Mouse (Mus musculus): ENCODE data around the gene Nthl1. TPM values are rescaled to one million over a fixed set of nuclear protein-coding genes. Genes with fewer than 3 reads are reported as not detected.

The Nthl1 gene
- total and polyA plus RNA-seq, 2 experiments from 2014 or later: 5.7 to 10.0 TPM

- no peaks in the 10 kb centered on the region for H3K9me3 ChIP-seq (replicated peaks; ENCODE audit: control insufficient read depth, low read length)
- WGBS: 31% methylated on average over 5 of the region's 5 CpGs
- TF ChIP-seq EP300 (IDR thresholded peaks at IDR 0.05; ENCODE audit: low read depth): no peak
- no peak for TF ChIP-seq CTCF (IDR thresholded peaks at IDR 0.05; ENCODE audit: low read depth)
These were observed 39.7 kb downstream of the Nthl1 start for GRCm38 (mm10) chr17:24672141-24672540.

DNA sequence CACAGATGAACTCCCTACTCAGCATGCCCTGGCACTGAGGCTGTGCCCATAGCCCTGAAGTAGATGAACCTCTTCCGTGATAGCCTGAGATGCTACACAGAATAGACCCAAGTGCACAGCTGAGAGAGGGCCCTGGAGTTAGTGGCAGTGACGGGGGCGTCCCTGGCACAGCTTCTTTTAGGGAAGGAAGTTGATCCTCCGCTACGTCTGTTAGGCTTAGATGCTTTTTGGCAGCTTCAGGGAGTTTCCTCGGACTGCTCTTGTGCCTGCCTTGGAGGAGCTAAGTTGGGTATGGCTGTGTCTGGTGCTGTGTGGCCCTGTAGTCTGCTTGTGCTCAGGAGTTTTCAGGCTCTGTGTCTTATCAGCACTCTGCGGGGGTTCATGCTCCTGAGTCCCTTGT is 41.8 kb downstream of the Nthl1 start:
- Histone ChIP-seq H3K9me3 (replicated peaks; ENCODE audit: control insufficient read depth, low read length) (no peaks in the 10 kb centered on the region), H3K36me3 (replicated peaks; ENCODE audit: control insufficient read depth, insufficient read depth, low read length) (peaks cover 29% of the 10 kb centered on the region), H3K9ac (replicated peaks; ENCODE audit: low read depth, low read length) (no peak overlapping the region), H3K27ac (ENCODE audit: low read depth) (no peak overlapping the region), H3K27me3 (ENCODE audit: control insufficient read depth, insufficient read depth, low read length) (no peaks in the 10 kb centered on the region), H3K4me1 (ENCODE audit: control insufficient read depth, insufficient read depth) (peaks cover 29% of the 10 kb centered on the region), H3K4me2 (ENCODE audit: low read depth, low read length) (no peak overlapping the region), H3K4me3 (ENCODE audit: low read depth, low read length) (no peak overlapping the region)
- WGBS: 47% methylated on average over 7 of the region's 7 CpGs
- TF ChIP-seq EP300 (IDR thresholded peaks at IDR 0.05; ENCODE audit: low read depth) (no peak), CTCF (IDR thresholded peaks at IDR 0.05; ENCODE audit: low read depth) (no peak)
- ATAC-seq (ENCODE audit: insufficient read depth, low read depth): no peak
- DNase-seq (ENCODE audit: low spot score): no peak

More at GRCm38 (mm10) chr17:24672141-24672540, 39.7 kb downstream of the Nthl1 start:
- DNase-seq (ENCODE audit: low spot score) (peak; percentile 40), ATAC-seq (ENCODE audit: insufficient read depth, low read depth) (no peak)
- H3K27ac ChIP-seq (ENCODE audit: low read depth): peak overlapping the region; percentile 33; the same call in 1 of the 2 replicates
- peaks cover 8% of the 10 kb centered on the region for H3K36me3 ChIP-seq (replicated peaks; ENCODE audit: control insufficient read depth, insufficient read depth, low read length)
- H3K4me1 ChIP-seq (ENCODE audit: control insufficient read depth, insufficient read depth): peaks cover 32% of the 10 kb centered on the region
- peak overlapping the region; percentile 32 for H3K4me2 ChIP-seq (ENCODE audit: low read depth, low read length)
- H3K9ac ChIP-seq (replicated peaks; ENCODE audit: low read depth, low read length): no peak overlapping the region
- H3K4me3 ChIP-seq (ENCODE audit: low read depth, low read length): no peak overlapping the region
- H3K27me3 ChIP-seq (ENCODE audit: control insufficient read depth, insufficient read depth, low read length): no peaks in the 10 kb centered on the region

DNA sequence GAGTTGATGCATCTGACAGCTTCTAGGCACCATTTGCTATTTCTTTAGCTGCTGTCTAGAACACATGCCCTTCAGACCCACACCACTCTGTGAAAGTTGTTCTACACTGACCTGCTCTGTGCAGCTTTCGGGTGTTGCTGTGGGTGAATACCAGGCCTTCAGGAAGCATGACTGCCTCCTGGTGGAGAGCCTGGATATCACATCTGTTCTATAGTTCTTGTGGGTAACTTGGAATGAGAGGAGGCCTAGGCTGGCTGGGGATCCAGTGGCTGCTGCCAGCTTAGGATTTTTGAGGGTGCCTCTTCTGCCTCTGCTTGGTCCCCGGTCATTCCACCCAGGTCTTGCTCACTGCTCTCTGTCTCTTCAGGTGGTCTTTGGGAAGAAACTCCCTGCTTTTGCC is 43.7 kb downstream of the Nthl1 start:
- H3K27ac ChIP-seq (ENCODE audit: low read depth): no peak overlapping the region
- ATAC-seq (ENCODE audit: insufficient read depth, low read depth) (peak; percentile 49; the same call in 1 of the 2 replicates), DNase-seq (ENCODE audit: low spot score) (peak; percentile 43)
- peaks cover 48% of the 10 kb centered on the region for H3K36me3 ChIP-seq (replicated peaks; ENCODE audit: control insufficient read depth, insufficient read depth, low read length)
- H3K4me1 ChIP-seq (ENCODE audit: control insufficient read depth, insufficient read depth): peaks cover 17% of the 10 kb centered on the region
- peak; percentile 75 for TF ChIP-seq CTCF (IDR thresholded peaks at IDR 0.05; ENCODE audit: low read depth)
- TF ChIP-seq EP300 (IDR thresholded peaks at IDR 0.05; ENCODE audit: low read depth): no peak
- H3K27me3 ChIP-seq (ENCODE audit: control insufficient read depth, insufficient read depth, low read length): no peaks in the 10 kb centered on the region
- WGBS: 53% methylated on average over 2 of the region's 2 CpGs
- H3K4me2 ChIP-seq (ENCODE audit: low read depth, low read length): no peak overlapping the region
- H3K9me3 ChIP-seq (replicated peaks; ENCODE audit: control insufficient read depth, low read length): no peaks in the 10 kb centered on the region
- no peak overlapping the region for H3K9ac ChIP-seq (replicated peaks; ENCODE audit: low read depth, low read length)
- no peak overlapping the region for H3K4me3 ChIP-seq (ENCODE audit: low read depth, low read length)

DNA sequence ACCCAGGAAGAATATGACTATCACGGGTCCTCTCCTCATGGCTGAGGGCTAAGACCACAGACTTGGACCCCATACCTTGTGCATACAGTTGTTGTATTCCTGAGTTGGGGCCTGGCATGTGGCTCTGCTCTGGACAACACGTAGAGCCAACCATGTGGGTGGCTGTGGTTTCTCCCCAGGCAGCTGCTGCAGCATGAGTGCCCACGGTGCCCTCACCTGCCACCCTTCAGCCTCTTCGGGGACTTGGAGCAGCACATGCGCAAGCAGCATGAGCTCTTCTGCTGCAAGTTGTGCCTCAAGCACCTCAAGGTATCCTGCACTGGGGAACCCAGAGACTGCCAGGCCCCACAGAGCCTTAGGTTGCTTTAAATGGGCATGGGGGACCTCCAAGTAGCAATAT is 44.4 kb downstream of the Nthl1 start:
- H3K27ac ChIP-seq (ENCODE audit: low read depth): no peak overlapping the region
- WGBS: 91% methylated on average over 5 of the region's 5 CpGs
- H3K4me1 ChIP-seq (ENCODE audit: control insufficient read depth, insufficient read depth): peaks cover 11% of the 10 kb centered on the region; the same call in 1 of the 2 replicates
- no peak overlapping the region for H3K4me3 ChIP-seq (ENCODE audit: low read depth, low read length)
- no peaks in the 10 kb centered on the region for H3K9me3 ChIP-seq (replicated peaks; ENCODE audit: control insufficient read depth, low read length)
- no peak overlapping the region for H3K9ac ChIP-seq (replicated peaks; ENCODE audit: low read depth, low read length)
- peaks cover 53% of the 10 kb centered on the region for H3K36me3 ChIP-seq (replicated peaks; ENCODE audit: control insufficient read depth, insufficient read depth, low read length)
- H3K4me2 ChIP-seq (ENCODE audit: low read depth, low read length): no peak overlapping the region
- no peaks in the 10 kb centered on the region for H3K27me3 ChIP-seq (ENCODE audit: control insufficient read depth, insufficient read depth, low read length)
- DNase-seq (ENCODE audit: low spot score): no peak
- TF ChIP-seq CTCF (IDR thresholded peaks at IDR 0.05; ENCODE audit: low read depth): no peak
- no peak for TF ChIP-seq EP300 (IDR thresholded peaks at IDR 0.05; ENCODE audit: low read depth)
- no peak for ATAC-seq (ENCODE audit: insufficient read depth, low read depth)

DNA sequence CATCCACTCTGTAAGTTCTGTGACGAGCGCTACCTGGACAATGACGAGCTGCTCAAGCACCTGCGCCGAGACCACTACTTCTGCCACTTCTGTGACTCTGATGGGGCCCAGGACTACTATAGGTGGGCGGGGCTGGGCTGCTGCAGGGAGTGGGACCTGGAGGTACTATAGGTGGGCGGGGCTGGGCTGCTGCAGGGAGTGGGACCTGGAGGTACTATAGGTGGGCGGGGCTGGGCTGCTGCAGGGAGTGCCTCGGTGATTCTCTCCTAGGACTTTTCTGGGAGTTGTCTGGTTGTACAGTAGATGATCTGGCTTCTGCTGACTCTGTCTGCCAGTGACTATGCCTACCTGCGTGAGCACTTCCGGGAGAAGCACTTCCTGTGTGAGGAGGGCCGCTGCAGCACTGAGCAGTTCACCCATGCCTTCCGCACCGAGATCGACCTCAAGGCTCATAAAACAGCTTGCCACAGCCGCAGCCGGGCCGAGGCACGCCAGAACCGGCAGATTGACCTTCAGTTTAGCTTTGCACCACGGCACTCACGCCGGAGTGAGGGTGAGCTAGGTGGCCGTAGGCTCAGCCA is 45.1 kb downstream of the Nthl1 start:
- peaks cover 60% of the 10 kb centered on the region for H3K36me3 ChIP-seq (replicated peaks; ENCODE audit: control insufficient read depth, insufficient read depth, low read length)
- TF ChIP-seq EP300 (IDR thresholded peaks at IDR 0.05; ENCODE audit: low read depth) (no peak), CTCF (IDR thresholded peaks at IDR 0.05; ENCODE audit: low read depth) (no peak)

DNA sequence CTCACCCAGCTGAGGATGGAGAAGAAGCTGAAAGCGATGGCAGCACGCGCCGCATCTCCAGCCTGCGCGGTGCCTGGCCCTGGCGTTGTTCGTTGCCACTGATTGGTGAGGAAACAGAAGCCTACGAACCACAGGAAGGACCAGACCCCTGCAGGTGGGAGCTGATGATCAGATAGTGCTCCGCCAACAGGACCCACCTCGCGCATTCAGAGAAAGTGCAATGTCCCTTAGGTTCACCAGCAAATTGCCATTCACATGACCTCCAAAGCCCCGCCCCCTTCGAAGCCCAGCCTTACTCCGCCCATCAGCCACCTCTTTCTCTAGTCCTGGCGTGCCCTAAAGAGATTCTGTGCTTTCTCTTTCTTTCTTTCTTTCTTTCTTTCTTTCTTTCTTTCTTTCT is 54.0 kb downstream of the Nthl1 start:
- H3K4me3 ChIP-seq (ENCODE audit: low read depth, low read length): no peak overlapping the region

More for the DNA sequence above, 45.1 kb downstream of the Nthl1 start:
- Histone ChIP-seq H3K4me2 (ENCODE audit: low read depth, low read length) (no peak overlapping the region), H3K27me3 (ENCODE audit: control insufficient read depth, insufficient read depth, low read length) (no peaks in the 10 kb centered on the region), H3K27ac (ENCODE audit: low read depth) (no peak overlapping the region), H3K4me1 (ENCODE audit: control insufficient read depth, insufficient read depth) (peaks cover 3% of the 10 kb centered on the region; the same call in 1 of the 2 replicates), H3K9me3 (replicated peaks; ENCODE audit: control insufficient read depth, low read length) (no peaks in the 10 kb centered on the region), H3K9ac (replicated peaks; ENCODE audit: low read depth, low read length) (no peak overlapping the region), H3K4me3 (ENCODE audit: low read depth, low read length) (no peak overlapping the region)
- ATAC-seq (ENCODE audit: insufficient read depth, low read depth): no peak
- DNase-seq (ENCODE audit: low spot score): no peak
- 89% methylated on average over 24 of the region's 24 CpGs for WGBS

More for the DNA sequence above, 54.0 kb downstream of the Nthl1 start:
- Histone ChIP-seq H3K36me3 (replicated peaks; ENCODE audit: control insufficient read depth, insufficient read depth, low read length) (peaks cover 9% of the 10 kb centered on the region; the same call in 1 of the 2 replicates), H3K27ac (ENCODE audit: low read depth) (no peak overlapping the region), H3K4me1 (ENCODE audit: control insufficient read depth, insufficient read depth) (peaks cover 13% of the 10 kb centered on the region; the same call in 1 of the 2 replicates), H3K9me3 (replicated peaks; ENCODE audit: control insufficient read depth, low read length) (no peaks in the 10 kb centered on the region), H3K9ac (replicated peaks; ENCODE audit: low read depth, low read length) (no peak overlapping the region), H3K4me2 (ENCODE audit: low read depth, low read length) (peak overlapping the region; percentile 39; the same call in 1 of the 2 replicates), H3K27me3 (ENCODE audit: control insufficient read depth, insufficient read depth, low read length) (peaks cover 44% of the 10 kb centered on the region)
- 36% methylated on average over 16 of the region's 16 CpGs for WGBS
- DNase-seq (ENCODE audit: low spot score) (no peak), ATAC-seq (ENCODE audit: insufficient read depth, low read depth) (0 out of 2 replicates have a peak, but pooled peaks have one; percentile 37)
- no peak for TF ChIP-seq EP300 (IDR thresholded peaks at IDR 0.05; ENCODE audit: low read depth)
- no peak for TF ChIP-seq CTCF (IDR thresholded peaks at IDR 0.05; ENCODE audit: low read depth)
